Mouse (Mus musculus) cerebellum, adult 8-10 months (tissue): ENCODE results near the gene Syt8.

ENCODE experiments used
- DNase-seq: peaks from one replicate; pipeline ENCODE4 v3.0.0; 2022

The Syt8 gene

DNA sequence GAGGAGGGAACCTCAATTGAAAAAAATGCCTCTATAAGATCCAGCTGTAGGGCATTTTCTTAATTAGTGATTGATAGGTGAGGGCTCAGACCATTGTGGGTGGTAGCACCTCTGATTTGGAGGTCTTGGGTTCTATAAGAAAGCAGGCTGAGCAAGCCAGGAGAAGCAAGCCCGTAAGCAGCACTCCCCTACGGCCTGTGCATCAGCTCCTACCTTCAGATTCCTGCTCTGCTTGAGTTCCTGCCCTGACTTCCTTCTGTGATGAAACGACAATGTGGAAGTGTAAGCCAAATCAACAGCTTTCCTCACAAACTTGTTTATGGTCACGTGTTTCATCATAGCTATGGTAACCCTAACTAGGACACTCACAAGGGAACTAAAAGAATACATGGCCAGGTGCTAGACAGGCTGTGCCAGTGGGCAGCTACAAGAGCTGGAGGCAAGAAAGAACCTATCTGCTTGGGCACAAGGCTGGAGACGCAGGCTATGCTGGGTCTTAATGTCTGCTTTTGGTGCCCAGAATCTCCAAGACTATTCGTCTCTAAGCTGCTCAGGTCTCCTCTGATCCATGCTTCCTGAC lies 14.5 kb downstream of the Syt8 start:
- no peak for DNase-seq

DNA sequence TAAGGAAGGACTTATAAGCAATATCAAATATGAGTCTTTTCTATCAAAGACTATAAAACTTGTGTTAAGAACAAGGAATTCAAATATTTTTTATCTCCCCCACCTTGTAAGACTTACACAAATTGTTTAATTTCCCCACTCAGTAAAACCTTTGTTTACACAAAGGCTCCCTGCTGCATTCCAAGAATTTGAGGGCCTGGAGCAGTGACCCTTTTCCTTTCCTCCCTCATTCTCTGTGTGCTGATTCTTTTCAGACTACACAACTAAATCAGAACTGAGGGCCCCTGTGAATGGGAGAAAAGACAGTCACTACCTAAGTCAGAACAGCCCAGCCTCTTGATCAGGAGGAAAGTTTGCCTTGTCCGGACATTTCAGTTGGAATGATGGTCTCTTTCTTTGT lies 20.1 kb downstream of the Syt8 start:
- DNase-seq, result no peak

DNA sequence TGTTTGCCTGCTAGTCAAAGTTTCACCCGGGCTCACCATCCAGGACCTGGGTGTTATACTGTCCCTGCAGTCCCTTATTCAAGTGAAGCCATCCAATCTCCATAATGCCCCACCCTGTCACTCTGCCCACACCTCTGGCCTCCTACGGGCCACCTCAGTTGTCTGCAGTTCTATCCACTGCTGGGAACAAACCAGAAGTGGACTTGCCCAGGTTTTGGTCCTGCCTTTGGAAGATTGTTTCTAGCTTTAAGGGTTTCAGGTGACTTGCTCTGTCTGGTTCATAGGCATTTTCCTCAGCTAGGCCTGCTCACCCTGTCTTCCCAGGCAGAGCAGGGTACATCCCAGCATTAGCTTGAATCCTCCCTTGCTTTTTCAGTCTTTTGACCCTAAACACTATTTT lies 20.6 kb downstream of the Syt8 start:
- no peak for DNase-seq

DNA sequence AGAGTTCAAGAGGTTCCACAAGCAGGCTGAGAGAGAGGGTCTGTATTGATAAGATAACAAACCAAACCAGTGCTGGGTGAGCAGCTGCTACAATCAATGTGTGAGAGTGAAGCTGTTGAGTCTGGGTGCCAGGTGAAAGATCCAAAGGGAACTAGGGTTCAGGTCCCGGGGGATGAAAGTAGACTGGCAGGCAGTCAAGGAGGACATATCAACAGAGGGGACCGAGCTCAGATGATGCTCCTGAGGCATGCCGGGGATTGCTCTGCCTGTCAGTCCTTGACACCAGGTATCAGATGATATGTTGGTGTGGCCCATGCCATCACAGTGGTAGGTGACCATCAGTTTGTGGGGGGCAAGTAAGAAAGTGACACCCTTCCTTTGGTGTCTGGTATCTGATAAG lies 22.2 kb downstream of the Syt8 start:
- DNase-seq, result no peak

DNA sequence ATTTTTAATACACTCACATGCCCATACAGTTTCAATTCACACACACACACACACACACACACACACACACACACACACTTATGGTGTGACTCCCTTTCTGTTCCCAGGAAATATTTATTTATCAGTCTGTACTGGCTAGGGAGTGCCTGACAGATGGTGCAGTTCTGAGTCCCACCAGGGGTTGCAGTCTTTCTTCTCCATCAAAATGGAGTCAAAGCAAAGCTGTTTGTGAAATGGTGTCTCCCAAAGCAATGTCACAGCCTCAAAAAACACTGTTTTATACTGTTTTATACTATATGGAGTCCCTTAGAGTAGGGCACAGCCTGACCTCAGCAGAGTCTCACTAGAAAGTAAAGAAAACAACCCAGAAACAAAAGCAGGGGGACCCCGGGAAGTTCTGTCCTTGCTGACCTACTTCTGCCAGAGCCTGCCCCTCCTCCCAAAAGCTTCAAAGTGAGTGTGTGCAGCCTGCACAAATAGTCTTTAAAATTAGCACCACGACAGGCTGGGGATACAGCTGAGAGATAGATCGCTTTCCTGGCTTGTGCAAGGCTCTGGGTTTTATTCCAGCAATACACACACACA lies 22.7 kb downstream of the Syt8 start:
- DNase-seq, result peak; percentile 76

DNA sequence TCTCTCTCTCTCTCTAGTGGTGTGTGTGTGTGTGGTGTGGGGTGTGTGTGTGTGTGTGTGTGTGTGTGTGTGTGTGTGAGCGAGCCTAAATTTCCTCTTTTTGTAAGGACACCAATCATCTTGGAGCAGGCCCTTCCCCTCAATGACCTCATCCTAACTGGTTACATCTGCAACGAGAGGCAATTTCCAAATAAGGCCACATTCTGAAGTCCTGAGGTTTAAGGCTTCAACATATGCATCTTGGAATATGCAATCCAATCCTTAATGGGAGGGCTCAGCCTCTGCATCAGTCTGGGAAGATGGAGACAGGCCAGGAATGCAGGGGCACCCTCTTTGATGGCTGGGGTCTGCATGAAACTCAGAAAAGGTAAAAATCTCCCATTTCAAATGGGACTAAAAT lies 23.4 kb downstream of the Syt8 start:
- DNase-seq, result no peak

DNA sequence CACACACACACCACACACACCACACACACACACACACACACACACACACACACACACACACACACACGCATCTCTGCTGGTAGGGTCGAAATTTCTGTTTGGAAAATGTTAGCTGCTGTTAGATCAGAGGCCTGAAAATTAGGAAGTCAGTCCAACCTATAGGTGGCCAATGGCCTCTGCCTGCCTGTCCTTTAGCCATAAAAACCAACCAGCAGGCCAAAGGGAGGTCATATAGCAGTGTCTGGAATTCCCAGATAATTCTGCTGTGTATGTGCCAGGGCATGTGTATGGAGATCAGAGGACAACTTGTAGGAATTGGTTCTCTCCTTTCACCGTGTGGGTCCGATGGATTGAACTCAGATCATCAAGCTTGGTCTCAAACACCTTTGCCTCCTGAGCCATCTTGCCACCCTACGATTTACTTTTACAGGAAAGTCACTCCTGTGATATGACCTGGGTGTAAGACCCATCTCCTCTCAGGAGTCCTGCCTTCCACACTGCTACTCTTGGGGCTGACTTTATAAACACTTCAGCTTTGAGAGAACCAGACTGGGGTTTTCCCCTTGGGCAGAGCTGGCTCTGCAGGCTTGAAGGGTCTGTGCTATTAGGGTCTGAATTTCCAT lies 24.1 kb downstream of the Syt8 start:
- no peak for DNase-seq

DNA sequence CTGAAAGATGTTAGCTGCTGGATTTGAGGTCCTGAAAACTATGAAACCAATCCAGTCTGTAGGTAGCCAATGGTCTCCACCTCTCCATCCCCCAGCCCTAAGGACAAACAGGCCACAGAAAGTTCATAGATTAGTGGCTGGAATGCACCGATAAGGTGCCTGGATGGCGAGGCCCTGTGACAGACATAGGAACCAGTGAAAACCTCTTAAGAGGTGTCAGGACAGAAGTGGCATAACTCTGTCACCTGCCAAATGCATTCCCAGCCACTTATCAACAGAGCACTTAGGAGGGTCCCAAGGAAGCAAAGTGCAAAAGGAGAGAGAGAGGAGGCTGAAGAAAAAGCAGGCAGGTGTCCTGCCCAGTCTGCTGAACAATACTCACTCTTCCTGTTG lies 24.6 kb downstream of the Syt8 start:
- no peak for DNase-seq

DNA sequence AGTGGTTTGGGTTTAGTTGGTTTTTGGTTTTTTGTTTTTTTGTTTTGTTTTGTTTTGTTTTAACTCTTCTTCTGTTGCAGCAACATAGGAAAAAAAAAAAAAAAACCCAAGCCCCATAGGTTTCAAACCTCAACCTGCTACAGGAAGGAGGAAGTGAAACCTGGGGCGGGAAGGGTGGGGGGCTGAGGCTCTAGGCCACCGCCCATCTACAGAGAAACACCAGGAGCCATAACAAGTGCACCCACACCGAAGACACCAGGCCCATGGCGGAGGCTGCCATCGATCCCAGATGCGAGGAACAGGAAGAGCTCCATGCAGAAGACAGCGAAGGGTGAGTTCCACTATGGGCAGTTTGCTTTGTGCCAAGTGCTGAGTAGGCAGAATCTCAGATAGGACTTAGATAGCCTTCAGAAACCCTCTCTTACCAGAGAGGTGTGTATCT lies 26.0 kb downstream of the Syt8 start, which contains the start of gene Lsp1:
Lsp1 (plus strand) TSS at position 174 of the 442 bp plus-strand sequence.
- DNase-seq, result no peak

DNA sequence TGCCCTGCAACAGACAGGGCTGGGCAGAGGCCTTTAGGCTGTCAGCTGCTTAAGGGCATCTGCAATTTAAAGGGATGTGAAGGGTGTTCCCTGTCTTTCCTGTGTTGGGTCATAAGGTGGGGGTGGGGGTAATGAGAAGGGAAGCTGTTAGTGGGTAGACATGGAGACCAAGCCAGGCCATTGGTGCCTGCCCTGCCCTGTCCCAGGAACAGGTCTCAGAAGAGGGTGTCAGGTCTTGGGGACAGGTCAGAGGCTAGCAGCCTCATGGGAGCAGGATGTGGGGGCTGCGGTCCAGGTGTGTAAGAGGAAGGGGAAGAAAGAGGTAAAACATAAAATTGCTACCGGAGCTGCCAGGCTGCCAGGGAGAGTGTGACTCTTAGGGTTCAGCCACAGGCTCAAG lies 26.8 kb downstream of the Syt8 start:
- no peak for DNase-seq

DNA sequence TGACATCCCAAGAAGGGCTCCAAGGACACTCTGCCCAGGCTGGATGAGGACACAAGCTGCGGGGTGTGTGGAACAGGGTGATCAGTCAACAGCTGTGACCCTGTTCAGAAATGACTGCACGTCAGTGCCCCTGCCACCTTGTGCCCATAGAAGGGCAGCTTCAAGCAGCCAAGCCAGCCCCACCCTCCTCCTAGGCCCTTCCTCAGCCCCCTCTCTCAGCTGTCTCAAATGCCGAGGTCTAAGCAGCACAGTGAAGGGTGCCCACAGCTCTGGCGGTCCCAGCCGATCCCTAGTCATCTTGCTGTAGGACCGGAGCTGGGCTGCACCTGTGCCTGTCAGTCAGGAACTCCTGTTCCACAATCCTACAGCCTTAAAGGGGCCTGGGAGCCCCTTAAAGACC lies 27.5 kb downstream of the Syt8 start:
- no peak for DNase-seq

DNA sequence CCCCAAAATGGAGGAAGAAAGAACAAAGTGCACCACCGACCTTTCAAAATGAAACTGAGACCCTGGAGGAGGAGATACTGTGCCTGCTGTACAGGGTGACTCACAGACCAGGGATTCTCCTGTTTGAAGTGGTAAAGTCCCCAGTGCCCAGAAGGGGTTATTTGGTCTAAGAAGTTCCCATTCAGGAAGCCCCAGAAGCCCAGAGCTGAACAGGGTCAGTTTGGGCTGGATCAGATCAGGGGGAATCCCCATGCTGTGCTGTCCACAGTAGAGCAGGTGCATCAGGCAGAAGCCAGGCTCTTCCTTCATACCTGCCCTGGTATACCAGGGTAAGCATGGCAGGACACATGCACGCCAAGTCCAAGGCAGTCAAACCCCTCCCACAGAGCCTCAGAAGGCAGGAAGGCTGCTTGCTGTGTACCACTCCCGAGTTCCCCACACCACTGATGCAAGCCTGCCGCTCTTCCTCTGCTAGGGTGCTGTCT lies 28.0 kb downstream of the Syt8 start:
- no peak for DNase-seq

DNA sequence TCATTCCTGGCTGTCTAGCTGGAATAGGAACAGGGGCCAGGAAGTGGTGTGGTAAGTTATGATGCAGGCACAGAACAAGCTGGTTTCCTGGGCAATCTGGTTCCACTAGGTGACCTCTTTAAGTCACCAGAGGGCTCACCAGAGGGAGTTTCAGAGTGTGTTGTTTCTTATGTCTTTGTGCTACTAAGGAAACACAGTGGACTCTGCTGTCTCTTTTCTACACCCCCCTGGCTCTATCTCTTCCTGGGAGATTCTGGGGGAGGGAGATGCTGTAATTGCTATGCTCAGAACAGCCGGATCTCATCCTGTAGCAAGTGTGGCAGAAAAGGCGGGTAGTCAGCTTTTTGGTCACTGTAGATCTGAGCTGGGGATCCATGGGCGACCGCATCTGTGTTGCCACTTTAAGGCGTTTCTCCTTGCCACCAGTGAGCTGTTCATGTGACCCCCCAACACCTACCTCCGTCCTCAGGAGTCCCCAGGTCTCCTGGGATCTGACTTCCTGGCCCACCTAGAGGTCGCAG lies 35.6 kb downstream of the Syt8 start:
- no peak for DNase-seq

DNA sequence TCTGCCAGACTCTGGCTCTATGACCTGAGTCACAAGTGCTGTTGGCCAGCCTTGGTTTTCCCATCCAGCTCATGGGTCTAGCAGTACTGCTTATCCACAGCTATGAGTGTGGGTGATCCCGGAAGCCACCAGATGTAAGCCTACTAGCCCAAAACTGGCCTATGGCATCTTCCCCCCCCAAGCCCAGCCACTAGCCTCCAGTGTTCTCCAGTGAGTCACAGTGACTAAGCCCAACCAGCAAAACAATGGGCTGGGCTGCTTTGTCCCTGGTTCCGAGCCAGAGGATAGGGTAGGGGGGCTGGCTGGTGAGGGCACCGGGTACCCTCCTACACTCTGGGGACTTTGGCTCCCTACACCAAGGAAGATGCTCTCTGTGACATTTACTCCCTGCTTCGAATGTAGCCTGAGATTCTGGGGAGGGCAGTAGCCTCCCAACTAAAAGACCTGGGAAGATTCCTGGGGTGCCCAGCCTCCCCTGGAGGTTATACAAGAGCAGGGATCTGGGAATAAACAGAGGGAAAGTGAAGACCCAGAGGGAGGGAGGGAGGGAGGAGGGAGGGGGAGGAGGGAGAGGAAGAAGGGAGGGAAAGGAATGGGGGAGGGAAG lies 36.3 kb downstream of the Syt8 start:
- no peak for DNase-seq

DNA sequence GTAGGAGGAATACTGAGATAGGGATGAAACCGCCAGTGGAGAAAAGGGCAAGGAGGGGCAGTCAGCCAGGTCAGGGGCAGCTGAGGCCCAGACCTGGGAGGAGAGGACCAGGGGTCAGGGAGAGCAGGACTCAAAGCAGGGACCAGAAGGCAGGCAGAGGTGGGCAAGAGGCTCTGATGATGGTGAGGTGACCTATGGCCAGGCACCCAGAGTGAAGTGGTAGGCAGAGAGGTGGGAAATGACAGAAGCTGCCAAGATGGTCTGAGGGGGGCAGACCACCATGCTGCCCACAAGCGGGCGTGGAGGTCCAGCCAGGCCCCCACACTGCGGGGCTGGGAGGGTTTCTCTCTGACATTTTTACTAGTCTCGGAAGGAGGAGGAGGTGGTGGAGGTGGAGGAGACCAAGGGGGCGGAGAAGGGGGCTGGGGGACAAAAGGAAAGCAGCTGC lies 36.8 kb downstream of the Syt8 start:
- DNase-seq, result no peak

DNA sequence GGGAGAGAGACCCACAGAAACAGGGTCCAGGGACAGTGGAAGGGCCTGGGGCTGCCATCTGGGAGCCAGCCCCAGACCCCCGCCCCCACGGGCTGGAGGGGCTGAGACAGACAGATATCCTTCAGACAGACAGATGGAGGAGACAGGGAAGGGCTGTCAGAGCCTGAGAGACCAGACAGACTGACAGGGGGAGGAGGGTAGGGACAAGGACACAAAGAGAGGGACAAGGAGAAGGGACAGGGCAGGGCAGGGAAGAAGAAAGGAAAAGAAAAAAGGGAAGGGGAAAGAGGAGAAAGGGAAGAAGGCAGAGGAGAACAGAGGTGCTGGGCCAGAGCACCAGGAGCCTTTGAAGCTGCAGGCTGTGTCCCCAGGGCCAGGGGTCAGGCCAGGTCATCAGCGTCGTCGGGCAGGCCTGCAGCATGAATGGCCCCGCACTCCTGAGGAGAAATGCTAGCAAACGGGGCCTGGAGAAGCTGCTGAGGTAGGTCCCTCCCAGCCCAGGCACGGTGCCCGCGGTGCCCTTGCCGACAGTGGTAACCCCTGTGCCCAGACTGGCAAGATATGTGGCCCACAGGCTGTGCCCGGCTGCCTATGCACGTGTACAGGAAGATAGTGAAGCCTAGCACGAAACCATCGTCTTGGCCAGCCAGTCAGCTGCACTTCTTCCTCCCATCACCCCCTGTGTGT lies 37.4 kb downstream of the Syt8 start:
- no peak for DNase-seq

DNA sequence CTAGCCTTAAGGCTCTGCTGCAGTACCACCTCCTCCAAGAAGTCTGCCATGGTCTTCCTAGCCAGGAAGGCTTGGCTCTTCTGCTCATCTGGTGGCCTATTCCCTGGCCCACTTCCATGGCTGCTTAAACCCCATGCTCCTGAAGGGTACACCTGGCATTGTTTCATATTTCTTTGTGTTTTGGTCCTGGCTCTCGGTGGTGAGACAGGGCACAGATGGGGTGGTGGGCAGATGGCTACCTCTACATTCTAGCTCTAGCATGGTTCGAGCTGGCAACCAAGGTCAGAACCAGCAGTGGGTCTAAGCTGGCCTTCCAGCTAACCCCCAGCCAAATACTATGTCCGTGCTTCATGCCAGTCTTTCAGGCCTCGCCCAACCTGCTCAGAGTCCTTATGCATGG lies 38.3 kb downstream of the Syt8 start:
- DNase-seq, result no peak

DNA sequence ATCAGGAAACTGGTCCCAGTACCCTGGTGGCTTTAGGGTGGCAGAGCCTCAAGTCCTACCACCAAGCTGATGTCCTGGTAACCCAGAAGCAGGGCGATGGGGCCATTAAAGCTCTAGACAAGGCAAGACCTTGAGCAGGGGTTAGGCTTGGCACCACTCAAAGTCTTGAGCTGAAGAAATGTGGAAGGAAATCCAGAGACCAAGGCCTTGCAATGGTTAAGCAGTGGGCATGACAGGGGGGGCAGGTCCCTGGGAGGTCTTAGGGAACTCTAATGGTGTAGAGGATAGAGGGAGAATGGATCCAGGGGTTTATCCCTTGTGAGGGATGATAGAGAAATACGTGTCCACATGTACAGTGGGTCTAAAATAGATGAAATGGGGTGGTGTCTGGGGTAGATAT lies 38.8 kb downstream of the Syt8 start:
- no peak for DNase-seq

DNA sequence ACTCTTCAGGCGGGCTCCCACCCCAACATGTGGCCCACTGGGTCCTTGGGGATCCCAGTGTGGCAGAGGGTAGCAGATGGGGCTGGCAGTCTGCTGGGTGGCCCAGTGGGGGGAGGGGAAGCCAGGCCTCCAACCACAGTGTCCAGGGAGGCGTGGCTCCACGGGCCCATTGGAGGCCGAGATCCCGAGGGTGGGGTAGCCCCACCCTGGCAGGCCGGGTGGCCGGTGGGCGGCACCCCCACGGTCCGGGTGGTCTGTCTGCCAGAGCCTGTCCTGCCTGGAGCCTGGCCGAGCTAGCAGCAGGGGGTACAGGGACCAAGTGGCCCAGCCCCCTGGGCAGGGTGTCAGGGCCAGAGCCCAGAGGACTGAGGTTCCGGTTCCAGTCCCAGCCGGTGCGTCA lies 40.1 kb downstream of the Syt8 start:
- no peak for DNase-seq

DNA sequence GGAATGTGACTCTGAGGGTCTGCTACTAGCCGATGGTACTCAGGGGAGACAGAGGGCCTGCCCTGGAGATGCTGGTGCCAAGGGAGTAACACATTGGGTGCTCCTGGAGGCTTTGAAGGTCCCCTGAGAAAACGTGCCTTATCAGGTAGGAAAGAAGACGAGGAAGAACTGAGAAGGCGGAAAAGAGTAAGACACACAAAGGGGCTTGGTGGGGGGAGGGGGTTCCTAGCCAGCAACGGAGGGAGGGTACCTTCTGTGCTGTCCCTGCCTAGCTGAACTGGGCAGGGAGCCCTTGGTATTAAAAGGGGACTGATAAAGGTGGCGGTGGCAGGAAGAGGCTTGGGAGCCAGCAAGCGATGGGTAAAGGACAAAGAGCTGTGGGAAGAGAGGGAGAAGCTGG lies 41.0 kb downstream of the Syt8 start:
- no peak for DNase-seq

DNA sequence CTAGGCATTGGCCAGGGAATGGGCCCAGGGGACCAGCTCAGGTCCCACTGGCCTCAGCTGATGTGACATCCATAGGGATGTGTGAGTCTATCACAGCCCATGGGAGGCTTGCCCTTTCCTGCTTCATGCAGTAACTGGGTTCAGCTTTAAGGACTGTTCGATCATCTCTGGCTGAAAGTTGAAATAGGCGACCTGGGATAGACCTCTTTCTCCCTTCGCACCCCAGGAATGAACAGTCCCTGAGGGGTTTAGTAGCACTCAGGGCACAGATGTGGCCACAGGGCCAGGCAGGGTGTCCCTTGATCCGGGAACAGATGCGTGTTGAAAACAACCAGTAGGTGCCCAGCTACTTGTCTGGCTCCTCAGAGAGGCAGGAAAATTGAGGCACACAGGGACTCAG lies 41.6 kb downstream of the Syt8 start:
- no peak for DNase-seq

DNA sequence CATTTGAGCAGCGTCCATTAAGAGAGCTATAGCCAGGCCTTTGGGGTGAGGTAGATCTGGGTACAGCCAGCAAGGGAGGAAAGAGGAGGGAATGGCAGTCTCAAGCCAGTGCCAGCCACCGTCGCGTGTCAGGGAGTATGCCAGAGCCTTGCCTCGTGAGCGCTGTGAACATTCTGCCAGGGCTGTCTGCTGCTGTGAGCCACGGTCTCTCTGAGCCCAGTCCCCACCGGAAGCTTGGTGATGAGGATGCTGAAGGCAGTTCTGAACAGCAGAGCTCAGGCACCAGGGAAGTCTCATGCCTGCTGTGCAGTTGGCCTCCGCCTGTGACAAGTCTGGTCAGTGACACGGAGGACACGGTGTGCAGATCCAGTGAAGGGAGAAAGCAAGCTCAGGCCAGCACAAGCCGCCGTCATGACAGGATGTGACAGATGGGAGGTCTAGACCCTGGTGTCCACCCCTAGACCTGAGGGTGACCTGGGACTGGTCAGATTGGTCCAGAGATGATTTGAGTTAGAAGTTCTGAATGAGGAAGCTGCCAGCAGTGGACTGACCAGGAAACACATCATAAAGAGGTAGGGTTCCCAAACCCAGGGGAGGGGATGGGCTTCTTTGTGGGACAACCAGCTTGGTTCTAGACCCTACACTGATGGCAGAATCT lies 42.3 kb downstream of the Syt8 start:
- peak; percentile 43 for DNase-seq

DNA sequence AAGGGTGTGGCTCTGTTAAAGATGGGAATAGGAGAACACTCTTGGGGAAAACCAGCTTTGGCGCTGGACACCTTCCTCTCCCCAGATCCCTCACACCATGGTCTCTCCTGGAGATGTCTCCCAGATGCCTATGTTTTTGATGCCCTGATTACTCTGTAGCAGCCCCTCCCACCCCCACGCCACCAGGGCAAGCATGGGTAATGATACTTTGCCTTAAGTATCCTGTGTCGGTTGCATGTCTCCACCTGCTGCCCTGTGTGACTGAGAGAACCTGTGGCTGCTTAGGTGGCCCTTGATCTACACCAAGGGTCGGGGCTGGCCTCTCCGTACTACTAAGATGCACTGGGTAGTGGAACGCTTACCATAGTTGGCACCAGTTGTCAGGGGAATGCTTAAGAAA lies 43.4 kb downstream of the Syt8 start:
- DNase-seq, result no peak
